Mouse (Mus musculus): Measurements from ENCODE around the gene Rgma. TPM values are rescaled to one million over a fixed set of nuclear protein-coding genes. Genes with fewer than 3 reads are reported as not detected.

Gene Rgma
- polyA plus RNA-seq, 1 experiment from 2014 or later: 6.6 TPM

DNA sequence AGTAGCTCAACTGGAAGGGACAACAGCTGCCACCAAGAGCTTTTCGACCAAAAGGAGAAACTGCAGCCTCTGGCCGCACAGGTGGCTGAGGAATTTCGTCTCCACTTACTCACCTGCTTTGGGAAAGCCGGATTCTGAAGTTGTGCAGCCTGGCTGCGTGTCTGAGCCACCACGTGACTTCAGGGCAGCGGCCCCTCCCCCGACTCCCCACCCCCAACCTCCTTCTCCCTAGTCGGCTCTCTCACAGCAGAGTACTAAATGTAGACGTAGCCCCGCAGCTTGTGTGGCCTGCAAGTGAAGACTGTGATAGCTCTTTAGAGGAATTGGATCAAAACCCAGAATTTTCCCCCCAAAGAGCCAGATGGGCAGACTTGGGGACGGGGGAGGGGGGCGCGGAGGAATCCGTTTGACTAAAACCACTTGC is 14.6 kb downstream of the Rgma start:
- H3K4me3 ChIP-seq (replicated peaks; ENCODE audit: low read depth, low read length): peak overlapping the region; percentile 67; the same call in 1 of the 2 replicates
- peak overlapping the region; percentile 83 for H3K4me2 ChIP-seq (ENCODE audit: low read length)
- H3K27ac ChIP-seq: peak overlapping the region; percentile 61
- DNase-seq (ENCODE audit: low spot score) (peak; percentile 46), ATAC-seq (replicated peaks; ENCODE audit: low FRiP score, low read depth) (no peak)
- 5% methylated on average over 15 of the region's 15 CpGs for WGBS
- peak overlapping the region; percentile 36 for H3K9ac ChIP-seq (ENCODE audit: low read depth, low read length)
- no peaks in the 10 kb centered on the region for H3K9me3 ChIP-seq (replicated peaks; ENCODE audit: low read length)
- H3K36me3 ChIP-seq (ENCODE audit: insufficient read depth, low read length): no peaks in the 10 kb centered on the region
- no peaks in the 10 kb centered on the region for H3K27me3 ChIP-seq (ENCODE audit: insufficient read depth, low read length)
- peaks cover 19% of the 10 kb centered on the region; the same call in 1 of the 2 replicates for H3K4me1 ChIP-seq (replicated peaks; ENCODE audit: insufficient read depth, low read length)
- TF ChIP-seq CTCF (IDR thresholded peaks at IDR 0.05; ENCODE audit: low read depth): no peak

DNA sequence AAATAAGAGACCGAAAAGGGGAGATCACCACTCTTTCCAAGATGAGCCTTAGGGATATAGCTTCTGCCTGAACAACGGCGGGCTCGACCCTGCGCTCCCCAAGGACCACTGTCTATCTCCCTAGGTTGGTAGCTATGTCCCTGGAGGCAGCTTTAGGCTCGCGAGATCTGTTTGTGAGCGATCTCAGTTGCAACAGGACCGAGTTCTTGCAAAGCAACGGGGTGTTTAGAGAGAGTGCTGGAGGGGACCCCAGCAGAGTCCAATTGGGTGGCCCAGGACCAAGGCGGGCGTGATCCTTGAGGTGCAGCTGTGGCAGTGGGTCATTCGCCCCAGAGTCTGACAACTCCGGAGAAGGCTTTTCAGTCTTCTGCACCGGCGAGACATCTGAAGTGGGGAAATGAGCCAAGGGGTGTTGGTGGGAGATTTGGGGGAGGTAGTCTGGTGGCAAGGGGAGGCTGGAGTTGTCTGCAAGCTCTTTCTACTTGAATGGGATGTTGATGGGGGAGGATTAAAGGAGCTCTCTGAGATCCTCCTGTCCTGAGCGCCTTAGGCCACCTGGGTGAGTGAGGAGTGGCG is 15.2 kb downstream of the Rgma start:
- Histone ChIP-seq H3K27ac (peak overlapping the region; percentile 61), H3K36me3 (ENCODE audit: insufficient read depth, low read length) (no peaks in the 10 kb centered on the region), H3K27me3 (ENCODE audit: insufficient read depth, low read length) (no peaks in the 10 kb centered on the region), H3K4me3 (replicated peaks; ENCODE audit: low read depth, low read length) (peak overlapping the region; percentile 67), H3K4me1 (replicated peaks; ENCODE audit: insufficient read depth, low read length) (peaks cover 19% of the 10 kb centered on the region; the same call in 1 of the 2 replicates), H3K4me2 (ENCODE audit: low read length) (peak overlapping the region; percentile 83), H3K9ac (ENCODE audit: low read depth, low read length) (peak overlapping the region; percentile 36; the same call in 1 of the 2 replicates), H3K9me3 (replicated peaks; ENCODE audit: low read length) (no peaks in the 10 kb centered on the region)
- no peak for TF ChIP-seq CTCF (IDR thresholded peaks at IDR 0.05; ENCODE audit: low read depth)
- DNase-seq (ENCODE audit: low spot score): peak; percentile 46
- WGBS: 5% methylated on average over 18 of the region's 18 CpGs
- ATAC-seq (replicated peaks; ENCODE audit: low FRiP score, low read depth): peak; percentile 18; the same call in 1 of the 2 replicates

DNA sequence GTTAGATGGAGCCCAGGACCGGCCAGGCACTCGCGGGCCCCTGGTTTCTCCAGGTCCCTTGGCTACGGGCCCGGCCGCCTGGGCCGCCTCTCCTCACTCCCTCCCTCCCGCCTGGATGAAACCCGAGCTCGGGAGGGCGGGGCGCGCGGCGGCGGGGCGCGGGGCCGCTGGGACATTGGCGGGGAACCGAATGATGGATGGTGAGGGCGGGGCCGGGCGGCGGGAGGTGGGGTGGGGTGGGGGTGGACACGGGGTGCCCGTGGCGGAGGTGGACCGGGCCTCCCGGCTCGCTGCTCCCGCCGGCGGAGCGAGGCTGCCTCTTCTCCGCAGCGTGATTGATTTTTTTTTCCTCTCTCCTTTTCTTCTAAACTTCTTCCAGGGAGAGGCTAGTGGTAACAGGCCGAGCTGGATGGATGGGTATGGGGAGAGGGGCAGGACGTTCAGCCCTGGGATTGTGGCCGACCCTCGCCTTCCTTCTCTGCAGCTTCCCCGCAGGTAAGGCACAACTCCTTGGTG is 15.8 kb downstream of the Rgma start:
- H3K4me3 ChIP-seq (replicated peaks; ENCODE audit: low read depth, low read length): peak overlapping the region; percentile 67
- H3K4me2 ChIP-seq (ENCODE audit: low read length): peak overlapping the region; percentile 83
- H3K36me3 ChIP-seq (ENCODE audit: insufficient read depth, low read length): no peaks in the 10 kb centered on the region
- DNase-seq (ENCODE audit: low spot score): peak; percentile 94
- no peak for TF ChIP-seq CTCF (IDR thresholded peaks at IDR 0.05; ENCODE audit: low read depth)
- peak overlapping the region; percentile 75 for H3K9ac ChIP-seq (ENCODE audit: low read depth, low read length)
- H3K9me3 ChIP-seq (replicated peaks; ENCODE audit: low read length): no peaks in the 10 kb centered on the region
- 0% methylated on average over 18 of the region's 42 CpGs for WGBS
- peaks cover 19% of the 10 kb centered on the region; the same call in 1 of the 2 replicates for H3K4me1 ChIP-seq (replicated peaks; ENCODE audit: insufficient read depth, low read length)
- peak; percentile 80 for ATAC-seq (replicated peaks; ENCODE audit: low FRiP score, low read depth)
- no peaks in the 10 kb centered on the region for H3K27me3 ChIP-seq (ENCODE audit: insufficient read depth, low read length)
- peak overlapping the region; percentile 87 for H3K27ac ChIP-seq

DNA sequence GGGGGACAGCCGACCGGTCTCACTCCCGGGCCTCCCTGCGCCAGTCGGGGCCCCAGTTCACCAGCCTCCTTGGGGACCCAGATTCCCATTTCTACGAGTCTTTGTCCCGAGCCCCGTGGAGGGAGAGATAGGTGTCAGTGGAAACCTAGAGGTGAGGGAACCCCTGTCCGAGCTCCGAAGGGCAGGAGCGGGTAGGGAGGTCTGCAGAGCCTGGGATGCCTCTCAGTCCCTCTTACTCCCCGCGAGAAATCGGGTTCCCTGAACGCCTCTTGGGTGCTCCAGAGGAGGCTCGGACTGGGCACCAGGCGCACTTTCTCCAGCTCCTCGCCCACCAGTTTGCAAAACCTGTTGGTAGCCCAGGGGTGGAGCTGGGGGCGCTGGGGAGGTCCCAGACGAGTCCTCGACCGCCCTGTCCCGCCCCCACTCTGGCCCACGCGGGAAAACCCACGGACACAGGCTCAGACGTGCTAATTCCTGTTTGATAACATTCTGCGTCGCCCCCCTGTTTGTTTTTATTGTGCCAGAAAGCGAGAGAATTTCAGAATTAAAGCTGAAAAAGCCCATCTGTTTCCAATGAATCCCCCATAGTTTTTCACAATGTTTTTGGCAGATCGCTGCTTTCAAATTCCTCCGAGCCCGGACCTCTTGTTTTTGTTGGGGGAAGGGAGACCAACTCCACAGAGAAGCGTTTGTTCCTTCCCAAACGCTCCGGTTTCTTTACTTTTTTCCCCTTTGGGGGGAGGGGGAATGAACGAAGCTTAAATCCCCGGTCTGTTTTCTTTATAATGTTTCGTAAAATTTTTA is 16.4 kb downstream of the Rgma start:
- Histone ChIP-seq H3K27me3 (ENCODE audit: insufficient read depth, low read length) (no peaks in the 10 kb centered on the region), H3K36me3 (ENCODE audit: insufficient read depth, low read length) (no peaks in the 10 kb centered on the region), H3K4me1 (replicated peaks; ENCODE audit: insufficient read depth, low read length) (peaks cover 19% of the 10 kb centered on the region; the same call in 1 of the 2 replicates), H3K9ac (ENCODE audit: low read depth, low read length) (peak overlapping the region; percentile 75), H3K4me2 (ENCODE audit: low read length) (peak overlapping the region; percentile 83), H3K9me3 (replicated peaks; ENCODE audit: low read length) (no peaks in the 10 kb centered on the region), H3K27ac (peak overlapping the region; percentile 87), H3K4me3 (replicated peaks; ENCODE audit: low read depth, low read length) (peak overlapping the region; percentile 67)
- ATAC-seq (replicated peaks; ENCODE audit: low FRiP score, low read depth) (peak; percentile 21; the same call in 1 of the 2 replicates), DNase-seq (ENCODE audit: low spot score) (peak; percentile 88)
- TF ChIP-seq CTCF (IDR thresholded peaks at IDR 0.05; ENCODE audit: low read depth): no peak
- under 1% methylated on average over 39 of the region's 39 CpGs for WGBS

DNA sequence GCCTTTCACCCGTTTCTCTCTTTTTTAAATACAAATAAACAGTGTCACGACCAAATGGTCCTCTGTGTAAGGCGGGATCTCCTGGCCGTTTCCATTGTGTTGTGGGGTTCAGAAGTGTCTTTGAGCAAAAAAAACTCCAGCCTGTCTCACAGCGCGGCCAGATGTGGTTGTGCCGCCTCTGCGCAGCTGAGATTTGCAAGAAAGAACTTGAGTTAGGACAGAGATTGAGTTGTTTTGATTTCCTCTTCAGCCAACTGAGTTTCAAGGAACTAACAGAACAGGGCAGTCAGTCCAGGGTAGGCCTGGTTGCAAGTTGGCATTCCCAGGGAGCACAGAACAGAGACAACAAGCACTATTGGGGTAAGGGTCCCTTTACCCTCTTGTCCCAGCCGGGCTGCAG is 17.1 kb downstream of the Rgma start:
- ATAC-seq (replicated peaks; ENCODE audit: low FRiP score, low read depth) (no peak), DNase-seq (ENCODE audit: low spot score) (peak; percentile 58)
- H3K9me3 ChIP-seq (replicated peaks; ENCODE audit: low read length): no peaks in the 10 kb centered on the region
- H3K4me1 ChIP-seq (replicated peaks; ENCODE audit: insufficient read depth, low read length): peaks cover 19% of the 10 kb centered on the region; the same call in 1 of the 2 replicates
- no peaks in the 10 kb centered on the region for H3K36me3 ChIP-seq (ENCODE audit: insufficient read depth, low read length)
- no peak for TF ChIP-seq CTCF (IDR thresholded peaks at IDR 0.05; ENCODE audit: low read depth)
- H3K27me3 ChIP-seq (ENCODE audit: insufficient read depth, low read length): no peaks in the 10 kb centered on the region
- peak overlapping the region; percentile 75 for H3K9ac ChIP-seq (ENCODE audit: low read depth, low read length)
- H3K4me2 ChIP-seq (ENCODE audit: low read length): peak overlapping the region; percentile 83
- H3K27ac ChIP-seq: peak overlapping the region; percentile 87
- WGBS: 3% methylated on average over 9 of the region's 9 CpGs
- H3K4me3 ChIP-seq (replicated peaks; ENCODE audit: low read depth, low read length): peak overlapping the region; percentile 67

DNA sequence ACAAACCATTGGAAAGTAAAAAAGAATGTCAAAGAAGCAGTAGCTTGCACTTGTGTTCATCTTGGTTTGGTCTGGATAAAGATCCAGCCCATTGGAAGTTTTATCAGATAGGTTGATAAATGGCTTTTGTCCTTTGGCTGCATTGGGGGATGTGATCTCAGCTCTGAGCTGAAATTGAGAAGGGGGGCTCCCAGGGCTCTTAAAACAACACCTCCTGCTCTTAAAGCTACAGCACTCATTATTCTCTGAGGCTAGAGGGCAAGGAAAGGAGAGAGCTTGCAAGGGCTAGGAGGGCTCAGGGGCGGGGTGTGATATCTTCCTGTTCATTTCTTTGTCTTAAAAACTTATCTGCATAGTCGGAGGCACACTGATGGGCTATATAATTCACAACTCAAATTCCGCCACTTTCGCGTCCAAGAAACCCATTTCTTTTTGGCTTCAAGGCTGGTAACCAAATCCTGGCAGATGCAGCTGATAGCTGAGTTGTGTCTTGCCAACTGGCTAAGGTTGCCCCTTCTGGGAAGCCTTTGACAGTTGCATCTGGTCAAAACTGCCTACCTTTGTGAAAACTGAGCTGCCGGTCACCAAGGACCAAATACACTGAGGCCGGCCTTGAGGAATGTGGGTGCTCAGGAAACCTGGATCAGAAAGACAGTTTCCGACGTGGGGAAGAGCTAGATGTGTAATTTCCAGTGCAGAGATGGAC is 18.2 kb downstream of the Rgma start:
- Histone ChIP-seq H3K4me3 (replicated peaks; ENCODE audit: low read depth, low read length) (peak overlapping the region; percentile 67), H3K27me3 (ENCODE audit: insufficient read depth, low read length) (no peaks in the 10 kb centered on the region), H3K36me3 (ENCODE audit: insufficient read depth, low read length) (no peaks in the 10 kb centered on the region), H3K27ac (no peak overlapping the region), H3K4me1 (replicated peaks; ENCODE audit: insufficient read depth, low read length) (peaks cover 27% of the 10 kb centered on the region), H3K9me3 (replicated peaks; ENCODE audit: low read length) (no peaks in the 10 kb centered on the region), H3K4me2 (ENCODE audit: low read length) (peak overlapping the region; percentile 83), H3K9ac (ENCODE audit: low read depth, low read length) (no peak overlapping the region)
- TF ChIP-seq CTCF (IDR thresholded peaks at IDR 0.05; ENCODE audit: low read depth): no peak
- ATAC-seq (replicated peaks; ENCODE audit: low FRiP score, low read depth): no peak
- peak; percentile 69 for DNase-seq (ENCODE audit: low spot score)
- 27% methylated on average over 9 of the region's 9 CpGs for WGBS
